In the genomic region with DNA sequence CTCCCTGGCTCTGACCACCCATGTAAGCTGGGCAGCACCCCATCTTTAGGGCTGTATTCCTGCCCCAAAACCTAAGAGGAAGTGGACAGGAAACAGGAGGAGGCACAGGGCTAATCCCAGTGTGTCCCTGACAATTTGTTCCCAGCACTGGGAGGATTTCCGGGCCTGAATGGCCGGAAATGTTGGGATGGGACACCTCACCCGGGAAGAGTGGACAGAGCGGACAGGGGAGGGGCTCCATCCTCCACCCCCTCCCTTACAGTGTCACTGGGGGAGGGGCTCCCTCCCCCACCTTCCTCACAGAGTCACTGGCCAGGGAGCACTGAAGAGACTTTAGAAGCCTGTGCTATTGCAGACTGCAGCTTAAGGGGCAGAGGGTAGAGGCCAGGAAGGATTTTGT, we compare ENCODE assay signal across 9 mouse cellular contexts. TPM values are rescaled to one million over a fixed set of nuclear protein-coding genes. Genes with fewer than 3 reads are reported as not detected.
DNase-seq lines count a peak whose midpoint lies in the region; ATAC-seq and TF ChIP-seq lines count a peak whose summit lies in the region.
"Had no signal": no experiment of that assay in that cellular context is flagged by ENCODE, and none has a peak within 500 bp of the region (broad histone marks: within the 10 kb centered on the region; RNA-seq: fewer than 3 reads in every experiment).

No protein-coding gene starts in this region.

- H3K4me2 ChIP-seq in neural tube, embryonic 13.5 days, result no peak overlapping the region
- no peak overlapping the region for H3K4me2 ChIP-seq in neural tube, embryonic 15.5 days
- peak overlapping the region; percentile 27; the same call in 1 of the 2 replicates for H3K4me2 ChIP-seq in heart, embryonic 16.5 days (ENCODE audit: low read depth, low read length)
- no peak overlapping the region for H3K4me2 ChIP-seq in limb, embryonic 12.5 days

- peaks cover 26% of the 10 kb centered on the region for H3K4me1 ChIP-seq in neural tube, embryonic 13.5 days (replicated peaks)
- peaks cover 11% of the 10 kb centered on the region; the same call in 1 of the 2 replicates for H3K4me1 ChIP-seq in neural tube, embryonic 15.5 days
- H3K4me1 ChIP-seq in heart, embryonic 16.5 days (ENCODE audit: control insufficient read depth, insufficient read depth, low read length), result peaks cover 17% of the 10 kb centered on the region
- peaks cover 38% of the 10 kb centered on the region for H3K4me1 ChIP-seq in limb, embryonic 12.5 days (replicated peaks)
- peaks cover 4% of the 10 kb centered on the region for H3K4me1 ChIP-seq in small intestine, adult 2 months (ENCODE audit: control insufficient read depth, insufficient read depth, insufficient read length, low read length)

- TF ChIP-seq CTCF in small intestine, adult 2 months (IDR thresholded peaks at IDR 0.05; ENCODE audit: extremely low read depth, insufficient read length, insufficient replicate concordance, low read depth, low read length), result no peak

- H3K9me3 ChIP-seq in neural tube, embryonic 13.5 days, result no peaks in the 10 kb centered on the region
- H3K9me3 ChIP-seq in neural tube, embryonic 15.5 days (replicated peaks), result no peaks in the 10 kb centered on the region
- no peaks in the 10 kb centered on the region for H3K9me3 ChIP-seq in heart, embryonic 16.5 days (replicated peaks; ENCODE audit: control insufficient read depth, low read length)
- no peaks in the 10 kb centered on the region for H3K9me3 ChIP-seq in limb, embryonic 12.5 days

- no peaks in the 10 kb centered on the region for H3K36me3 ChIP-seq in neural tube, embryonic 13.5 days
- no peaks in the 10 kb centered on the region for H3K36me3 ChIP-seq in neural tube, embryonic 15.5 days
- H3K36me3 ChIP-seq in heart, embryonic 16.5 days (ENCODE audit: control insufficient read depth, insufficient read depth), result no peaks in the 10 kb centered on the region
- 0 out of 2 replicates have a peak, but pooled peaks cover 5% of the 10 kb centered on the region for H3K36me3 ChIP-seq in limb, embryonic 12.5 days
- H3K36me3 ChIP-seq in small intestine, adult 2 months (ENCODE audit: control insufficient read depth, insufficient read depth, low read length), result no peaks in the 10 kb centered on the region

- H3K27ac ChIP-seq in neural tube, embryonic 13.5 days (replicated peaks), result no peak overlapping the region
- H3K27ac ChIP-seq in neural tube, embryonic 15.5 days (replicated peaks), result no peak overlapping the region
- H3K27ac ChIP-seq in heart, embryonic 16.5 days (ENCODE audit: low read length), result peak overlapping the region; percentile 84
- H3K27ac ChIP-seq in limb, embryonic 12.5 days, result peak overlapping the region; percentile 29; the same call in 1 of the 2 replicates
- H3K27ac ChIP-seq in small intestine, adult 2 months (ENCODE audit: insufficient read depth, low read depth, low read length), result peak overlapping the region; percentile 49; the same call in 1 of the 2 replicates

- H3K9ac ChIP-seq in neural tube, embryonic 13.5 days, result 0 out of 2 replicates have a peak overlapping the region, but pooled peaks have one; percentile 41
- H3K9ac ChIP-seq in neural tube, embryonic 15.5 days (replicated peaks), result no peak overlapping the region
- H3K9ac ChIP-seq in heart, embryonic 16.5 days (ENCODE audit: low read length), result no peak overlapping the region
- no peak overlapping the region for H3K9ac ChIP-seq in limb, embryonic 12.5 days (replicated peaks)

- no peak for TF ChIP-seq POLR2A in small intestine, adult 2 months (IDR thresholded peaks at IDR 0.05; ENCODE audit: low read depth, low read length)

- DNase-seq in cerebellum, postnatal 4 days (ENCODE audit: low spot score in 2 of 2), result no peak
- no peak for DNase-seq in layer of hippocampus, adult 9-11 months
- DNase-seq in left cerebral cortex, adult 11 months (ENCODE audit: low spot score), result no peak

- no peak for ATAC-seq in neural tube, embryonic 13.5 days (ENCODE audit: low read depth)
- ATAC-seq in neural tube, embryonic 15.5 days (ENCODE audit: low FRiP score), result no peak
- peak; percentile 64 for ATAC-seq in heart, embryonic 16.5 days (replicated peaks; ENCODE audit: extremely low read depth, insufficient read depth, low FRiP score)
- ATAC-seq in limb, embryonic 12.5 days (ENCODE audit: insufficient number of reproducible peaks, insufficient read depth, low FRiP score, low TSS enrichment, low read depth), result no peak

- 0 out of 2 replicates have a peak, but pooled peaks cover 3% of the 10 kb centered on the region for H3K27me3 ChIP-seq in neural tube, embryonic 13.5 days
- H3K27me3 ChIP-seq in neural tube, embryonic 15.5 days (replicated peaks), result no peaks in the 10 kb centered on the region
- H3K27me3 ChIP-seq in heart, embryonic 16.5 days (ENCODE audit: control insufficient read depth, insufficient read depth, low read length), result no peaks in the 10 kb centered on the region
- H3K27me3 ChIP-seq in limb, embryonic 12.5 days, result peaks cover 8% of the 10 kb centered on the region
- H3K27me3 ChIP-seq in small intestine, adult 2 months (ENCODE audit: control insufficient read depth, insufficient read depth, low read length), result no peaks in the 10 kb centered on the region

- no peak overlapping the region for H3K4me3 ChIP-seq in neural tube, embryonic 13.5 days
- H3K4me3 ChIP-seq in neural tube, embryonic 15.5 days (replicated peaks), result no peak overlapping the region
- no peak overlapping the region for H3K4me3 ChIP-seq in heart, embryonic 16.5 days (ENCODE audit: low read length)
- no peak overlapping the region for H3K4me3 ChIP-seq in limb, embryonic 12.5 days (replicated peaks)
- no peak overlapping the region for H3K4me3 ChIP-seq in small intestine, adult 2 months (ENCODE audit: low read depth, low read length)

- WGBS in neural tube, embryonic 13.5 days, result 49% methylated on average over 4 of the region's 4 CpGs
- WGBS in neural tube, embryonic 15.5 days, result 60% methylated on average over 4 of the region's 4 CpGs
- 59% methylated on average over 4 of the region's 4 CpGs for WGBS in heart, embryonic 16.5 days
- 60% methylated on average over 4 of the region's 4 CpGs for WGBS in limb, embryonic 12.5 days
- 57% methylated on average over 4 of the region's 4 CpGs for WGBS in small intestine, adult 2 months

RNA-seq across cellular contexts. Expression of gene 6330409D20Rik, which starts 5.9 kb away (rescaled TPM):
- polyA plus RNA-seq in neural tube, embryonic 13.5 days (2015; fragmentation: Nextera tagmentation; extraction: Ambion mirVana), result 3.2 and 4.0 TPM in 2 replicates
- polyA plus RNA-seq in neural tube, embryonic 15.5 days (2015; fragmentation: Nextera tagmentation; extraction: Ambion mirVana), result 2.9 and 3.6 TPM in 2 replicates
- polyA plus RNA-seq in heart, embryonic 16.5 days (2015; fragmentation: Nextera tagmentation; extraction: Ambion mirVana), result 0.17 and 0.26 TPM in 2 replicates
- not detected in 2 replicates for polyA plus RNA-seq in limb, embryonic 12.5 days (2016; fragmentation: Nextera tagmentation; extraction: Ambion mirVana)
- polyA plus RNA-seq in small intestine, adult 2 months (2012; rRNA removed), result not detected in 2 replicates
- polyA plus RNA-seq: large intestine, adult 2 months had no signal

RNA-seq across cellular contexts. Expression of gene Sh2d3c, which starts 14.1 kb away (rescaled TPM):
- polyA plus RNA-seq in neural tube, embryonic 13.5 days (2015; fragmentation: Nextera tagmentation; extraction: Ambion mirVana), result 42.5 and 51.4 TPM in 2 replicates
- polyA plus RNA-seq in neural tube, embryonic 15.5 days (2015; fragmentation: Nextera tagmentation; extraction: Ambion mirVana), result 50.1 and 51.5 TPM in 2 replicates
- polyA plus RNA-seq in heart, embryonic 16.5 days (2015; fragmentation: Nextera tagmentation; extraction: Ambion mirVana), result 32.4 and 33.6 TPM in 2 replicates
- polyA plus RNA-seq in limb, embryonic 12.5 days (2016; fragmentation: Nextera tagmentation; extraction: Ambion mirVana), result 17.0 and 17.1 TPM in 2 replicates
- 10.9 and 25.3 TPM in 2 replicates for polyA plus RNA-seq in small intestine, adult 2 months (2012; rRNA removed)

RNA-seq across cellular contexts. Expression of gene Cdk9, which starts 22.1 kb away (rescaled TPM):
- 72.2 and 74.6 TPM in 2 replicates for polyA plus RNA-seq in neural tube, embryonic 13.5 days (2015; fragmentation: Nextera tagmentation; extraction: Ambion mirVana)
- polyA plus RNA-seq in neural tube, embryonic 15.5 days (2015; fragmentation: Nextera tagmentation; extraction: Ambion mirVana), result 63.0 and 82.4 TPM in 2 replicates
- polyA plus RNA-seq in heart, embryonic 16.5 days (2015; fragmentation: Nextera tagmentation; extraction: Ambion mirVana), result 57.1 and 59.8 TPM in 2 replicates
- 129 and 136 TPM in 2 replicates for polyA plus RNA-seq in limb, embryonic 12.5 days (2016; fragmentation: Nextera tagmentation; extraction: Ambion mirVana)
- 41.9 and 89.9 TPM in 2 replicates for polyA plus RNA-seq in small intestine, adult 2 months (2012; rRNA removed)

RNA-seq across cellular contexts. Expression of gene Tor2a, which starts 22.1 kb away (rescaled TPM):
- polyA plus RNA-seq in neural tube, embryonic 13.5 days (2015; fragmentation: Nextera tagmentation; extraction: Ambion mirVana), result 53.2 and 55.8 TPM in 2 replicates
- 54.4 and 60.6 TPM in 2 replicates for polyA plus RNA-seq in neural tube, embryonic 15.5 days (2015; fragmentation: Nextera tagmentation; extraction: Ambion mirVana)
- 38.1 and 38.9 TPM in 2 replicates for polyA plus RNA-seq in heart, embryonic 16.5 days (2015; fragmentation: Nextera tagmentation; extraction: Ambion mirVana)
- 58.8 and 62.7 TPM in 2 replicates for polyA plus RNA-seq in limb, embryonic 12.5 days (2016; fragmentation: Nextera tagmentation; extraction: Ambion mirVana)
- polyA plus RNA-seq in small intestine, adult 2 months (2012; rRNA removed), result 86.2 and 133 TPM in 2 replicates

RNA-seq across cellular contexts. Expression of gene Fpgs, which starts 31.0 kb away (rescaled TPM):
- 14.3 and 14.7 TPM in 2 replicates for polyA plus RNA-seq in neural tube, embryonic 13.5 days (2015; fragmentation: Nextera tagmentation; extraction: Ambion mirVana)
- 19.3 and 20.6 TPM in 2 replicates for polyA plus RNA-seq in neural tube, embryonic 15.5 days (2015; fragmentation: Nextera tagmentation; extraction: Ambion mirVana)
- polyA plus RNA-seq in heart, embryonic 16.5 days (2015; fragmentation: Nextera tagmentation; extraction: Ambion mirVana), result 16.7 and 16.9 TPM in 2 replicates
- 31.0 and 32.9 TPM in 2 replicates for polyA plus RNA-seq in limb, embryonic 12.5 days (2016; fragmentation: Nextera tagmentation; extraction: Ambion mirVana)
- polyA plus RNA-seq in small intestine, adult 2 months (2012; rRNA removed), result 25.6 and 26.0 TPM in 2 replicates

Comparison
In these comparisons a context has a peak if more than half of its experiments do, and no peak if none do; other contexts are left out.
1. H3K27ac ChIP-seq: peak in heart, embryonic 16.5 days (single experiment), limb, embryonic 12.5 days (single experiment) and small intestine, adult 2 months (single experiment); none in neural tube, embryonic 13.5 days (single experiment) and neural tube, embryonic 15.5 days (single experiment).